Mouse (Mus musculus): ENCODE data around the gene Kirrel3. TPM values are rescaled to one million over a fixed set of nuclear protein-coding genes. Genes with fewer than 3 reads are reported as not detected.

The Kirrel3 gene
- total RNA-seq, 4 experiments from 2014 or later = 0.41 to 1.6 (median 0.80) TPM

- no peak for DNase-seq
Observed at GRCm38 (mm10) chr9:35039846-35040245, 554.2 kb downstream of the Kirrel3 start.

GRCm38 (mm10) chr9:35041493-35041892 is 555.8 kb downstream of the Kirrel3 start:
- no peak for DNase-seq

GRCm38 (mm10) chr9:35043619-35044018 is 557.9 kb downstream of the Kirrel3 start:
- DNase-seq = no peak

GRCm38 (mm10) chr9:35044458-35044857 is 558.8 kb downstream of the Kirrel3 start:
- DNase-seq = no peak

- peak; percentile 70 for DNase-seq
Observed at GRCm38 (mm10) chr9:35045031-35045531, 559.4 kb downstream of the Kirrel3 start.

- DNase-seq = no peak
Observed at GRCm38 (mm10) chr9:35045756-35046155, 560.1 kb downstream of the Kirrel3 start.

GRCm38 (mm10) chr9:35048449-35048848 is 562.8 kb downstream of the Kirrel3 start:
- DNase-seq = no peak

- DNase-seq = no peak
Observed at GRCm38 (mm10) chr9:35049891-35050527, 564.3 kb downstream of the Kirrel3 start.

GRCm38 (mm10) chr9:35050701-35051454 is 565.2 kb downstream of the Kirrel3 start:
- DNase-seq = no peak

GRCm38 (mm10) chr9:35051666-35052065 is 566.0 kb downstream of the Kirrel3 start:
- no peak for DNase-seq

- DNase-seq = no peak
Observed at GRCm38 (mm10) chr9:35052671-35053070, 567.0 kb downstream of the Kirrel3 start.

- no peak for DNase-seq
Observed at GRCm38 (mm10) chr9:35053081-35053480, 567.4 kb downstream of the Kirrel3 start.

- DNase-seq = no peak
Observed at GRCm38 (mm10) chr9:35053669-35054068, 568.0 kb downstream of the Kirrel3 start.

- DNase-seq = no peak
Observed at GRCm38 (mm10) chr9:35055528-35056330, 570.0 kb downstream of the Kirrel3 start.

GRCm38 (mm10) chr9:35056611-35057010 is 570.9 kb downstream of the Kirrel3 start:
- DNase-seq = no peak

- no peak for DNase-seq
Observed at GRCm38 (mm10) chr9:35057631-35058030, 571.9 kb downstream of the Kirrel3 start.

GRCm38 (mm10) chr9:35058186-35058585 is 572.5 kb downstream of the Kirrel3 start:
- DNase-seq = no peak

GRCm38 (mm10) chr9:35058596-35059354 is 573.1 kb downstream of the Kirrel3 start:
- peak; percentile 68 for DNase-seq

GRCm38 (mm10) chr9:35059881-35060280 is 574.2 kb downstream of the Kirrel3 start:
- DNase-seq = no peak

- DNase-seq = no peak
Observed at GRCm38 (mm10) chr9:35061446-35061845, 575.8 kb downstream of the Kirrel3 start.

Measured in adrenal gland, adult 8-10 months (tissue).